Mouse (Mus musculus) megakaryocyte progenitor cell, adult 5-6 weeks (primary cell): ENCODE results near the gene Tmed4. TPM values are rescaled to one million over a fixed set of nuclear protein-coding genes. Genes with fewer than 3 reads are reported as not detected.
A peak's percentile ranks its signal among the peaks of the same experiment; 100 is the strongest.

Source experiments
- ATAC-seq: replicated peaks from 2 replicates; pipeline ENCODE4 v1.8.0; 2016; ENCODE audit warnings: mild to moderate bottlenecking, moderate TSS enrichment, inconsistent platforms; ENCODE audit not compliant: poor library complexity
- total RNA-seq, 2 experiments: library from RNA; stranded (forward) in 1 of 2; stranded (reverse) in 1 of 2; fragments of 157-497, 149-512 nt in 1 of 2; fragments of 200-1000 nt in 1 of 2; gene quantifications; 2 replicates each; pipeline versions ENCODE4 v1.2.3 to v1.2.4; 2015 to 2017

Tmed4 gene
- total RNA-seq (2015) (54.5 and 60.0 TPM in 2 replicates), total RNA-seq (2017) (54.8 and 63.7 TPM in 2 replicates)

DNA sequence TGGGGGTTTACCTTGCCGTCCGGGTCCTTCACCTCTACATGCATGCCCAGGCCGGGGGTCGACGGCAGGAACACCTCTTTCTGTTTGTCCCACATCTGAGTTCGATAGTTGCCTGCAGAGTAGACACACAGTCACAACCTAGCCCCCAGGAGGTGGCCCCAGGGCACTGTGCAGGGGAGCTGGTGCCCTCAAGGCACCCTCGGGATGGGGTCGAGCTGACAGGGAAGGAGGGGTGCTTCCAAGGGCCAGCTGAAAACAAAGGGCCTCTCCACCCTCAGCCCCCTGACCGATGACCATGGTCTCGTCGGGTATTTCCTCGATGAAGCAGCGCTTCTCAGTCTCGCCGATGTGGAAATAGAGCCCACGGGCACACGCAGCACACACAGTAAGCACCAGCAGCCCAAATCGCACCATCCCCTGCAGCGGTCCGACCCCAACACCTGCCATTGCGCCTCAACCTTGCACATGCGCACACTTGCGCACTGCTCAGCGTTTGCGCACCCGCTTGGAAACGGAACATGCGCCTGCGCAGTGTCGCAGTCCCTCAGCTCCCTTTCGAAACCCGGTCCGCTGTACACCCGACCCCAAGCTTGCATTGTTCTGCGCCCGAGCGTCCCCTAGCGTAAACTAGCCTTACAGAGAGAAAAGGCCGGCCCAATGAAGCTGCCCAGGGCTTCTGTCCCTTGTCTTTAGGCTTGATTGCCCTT, at the start of gene Tmed4:
Tmed4 (minus strand) TSS at position 484 of the 707 bp plus-strand sequence.
- ATAC-seq = peak; percentile 97

DNA sequence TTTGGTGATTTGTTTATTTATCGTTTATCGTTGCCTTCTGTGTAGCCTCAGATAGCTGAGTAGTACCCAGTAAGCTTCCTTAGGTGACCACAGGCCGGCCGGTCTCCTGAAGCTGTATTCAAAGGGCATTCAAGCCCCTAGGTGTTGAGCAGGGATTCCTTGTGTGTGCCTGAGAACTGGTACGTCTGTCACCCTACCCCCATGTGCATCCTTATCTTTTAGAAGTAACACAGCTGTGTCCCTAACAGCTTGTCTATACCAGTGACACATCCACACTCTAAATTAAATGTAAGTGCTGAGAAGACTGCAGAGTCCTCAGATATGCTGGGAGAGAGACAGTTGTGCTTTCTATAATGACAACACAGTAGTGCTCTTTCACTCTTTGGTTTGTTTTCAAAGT, 48.7 kb upstream of the Tmed4 start:
- ATAC-seq = peak; percentile 48; the same call in 1 of the 2 replicates

DNA sequence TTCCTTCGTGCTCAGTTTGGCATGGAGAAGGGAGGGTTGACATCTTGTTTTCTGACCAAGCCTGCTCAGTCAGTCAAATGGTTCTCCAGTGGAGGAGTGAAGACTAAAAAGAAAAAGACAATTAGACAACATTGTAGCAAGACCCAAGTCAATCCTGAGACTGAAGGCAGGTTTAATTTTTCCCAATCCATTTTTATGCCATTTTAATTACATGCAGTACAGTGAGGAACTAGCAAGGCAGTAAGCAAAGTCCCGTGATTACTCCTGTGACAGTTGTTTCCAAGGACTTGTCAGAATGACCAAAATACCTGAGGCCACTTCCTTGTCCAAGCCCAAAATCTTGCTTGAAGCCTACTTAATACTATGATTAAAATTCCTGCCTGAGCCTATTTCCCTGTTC, 47.4 kb upstream of the Tmed4 start:
- no peak for ATAC-seq

DNA sequence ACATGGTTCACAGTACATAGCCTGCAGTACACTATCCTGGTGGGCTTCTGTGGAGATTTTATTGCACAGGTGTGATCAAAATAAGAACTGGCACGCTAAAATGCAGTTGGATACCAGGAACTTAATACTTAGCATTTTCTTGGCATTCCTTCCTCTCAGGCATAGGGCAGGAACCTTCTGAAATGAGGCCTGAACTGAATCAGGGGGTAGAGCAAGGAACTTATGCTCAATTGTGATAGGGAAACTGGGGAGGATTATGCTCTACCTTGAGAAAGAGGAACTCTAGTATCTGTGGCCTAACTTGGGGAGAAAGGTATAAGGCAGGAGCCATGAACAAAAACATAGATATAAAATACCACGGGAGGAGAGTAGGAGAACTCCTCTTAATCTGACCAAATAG, 44.7 kb upstream of the Tmed4 start:
- no peak for ATAC-seq

DNA sequence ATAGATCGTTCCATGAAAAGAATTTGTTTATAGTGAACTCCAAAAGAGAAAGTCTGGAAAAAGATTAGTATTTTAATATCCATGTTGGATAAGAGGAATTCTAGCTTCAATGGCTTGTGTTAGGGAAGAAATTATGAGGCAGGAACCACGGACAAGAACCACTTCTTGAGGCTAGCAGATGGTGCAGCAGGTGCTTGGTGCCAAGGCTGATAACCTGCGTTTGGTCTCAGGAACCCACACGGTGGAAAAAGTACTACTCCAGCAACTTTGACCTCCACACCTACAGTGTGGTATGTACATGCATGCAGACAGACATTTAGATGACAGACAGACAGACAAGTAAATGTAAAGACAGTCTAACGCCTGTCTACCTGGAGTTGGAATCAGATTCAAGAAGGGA, 43.9 kb upstream of the Tmed4 start:
- no peak for ATAC-seq

DNA sequence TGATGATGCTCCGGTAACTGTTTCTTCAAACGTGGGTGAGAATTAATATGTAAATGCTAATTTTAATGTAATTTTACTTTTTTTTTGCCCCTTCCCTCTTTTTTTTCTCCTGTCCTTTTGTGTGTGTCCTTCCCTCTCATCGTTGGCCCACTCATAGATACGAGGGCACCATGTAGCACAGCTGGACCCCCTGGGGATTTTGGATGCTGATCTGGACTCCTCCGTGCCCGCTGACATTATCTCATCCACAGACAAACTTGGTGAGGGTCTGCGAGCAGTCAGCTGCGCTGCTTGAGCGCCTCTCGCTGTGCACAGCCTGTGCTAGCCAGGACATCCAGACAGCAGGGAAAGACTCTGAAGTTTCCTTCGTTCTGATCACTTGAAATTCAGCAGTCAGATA, 42.2 kb upstream of the Tmed4 start:
- ATAC-seq = no peak

DNA sequence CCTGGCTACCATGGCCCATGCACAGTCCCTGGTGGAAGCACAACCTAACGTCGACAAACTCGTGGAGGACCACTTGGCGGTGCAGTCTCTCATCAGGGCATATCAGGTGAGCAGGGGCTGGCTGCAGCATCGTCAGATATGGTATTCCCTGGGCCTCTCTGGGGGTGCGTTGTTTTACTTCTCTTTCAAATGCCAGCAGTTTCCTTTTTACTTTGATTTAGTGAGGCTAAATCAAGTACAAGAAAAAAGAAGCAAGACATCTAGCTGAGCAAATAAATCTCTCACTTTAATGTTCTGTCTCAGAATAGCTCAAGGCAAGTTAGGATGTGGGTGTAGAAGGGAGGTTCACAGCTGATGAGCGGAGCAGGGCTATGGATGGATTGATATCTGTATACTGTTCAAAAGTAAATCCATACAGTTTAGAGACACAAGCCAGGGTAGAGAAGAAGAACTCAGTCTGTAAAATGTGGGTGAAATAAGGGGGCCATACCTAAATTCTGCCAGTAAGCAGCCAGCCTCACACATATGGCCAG, 39.3 kb upstream of the Tmed4 start:
- no peak for ATAC-seq

DNA sequence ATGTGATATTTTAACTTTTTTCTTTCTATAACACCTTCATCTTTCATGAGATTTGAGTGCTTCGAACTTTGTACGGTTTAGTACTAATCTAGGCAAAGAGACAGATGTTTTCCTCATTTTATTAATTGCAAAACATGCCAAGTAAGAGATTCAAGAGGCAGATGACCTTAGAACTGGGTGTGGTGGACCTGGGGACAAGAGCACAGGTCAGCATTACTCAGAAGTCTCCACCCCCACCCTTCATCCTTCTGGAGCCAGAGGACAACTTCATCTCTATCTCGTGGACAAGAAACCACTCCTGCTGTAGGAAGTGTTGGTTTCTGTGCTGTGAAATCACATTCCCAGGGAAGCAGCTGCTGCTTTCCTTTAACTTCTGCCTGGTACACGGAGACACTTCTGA, 33.5 kb upstream of the Tmed4 start:
- no peak for ATAC-seq

DNA sequence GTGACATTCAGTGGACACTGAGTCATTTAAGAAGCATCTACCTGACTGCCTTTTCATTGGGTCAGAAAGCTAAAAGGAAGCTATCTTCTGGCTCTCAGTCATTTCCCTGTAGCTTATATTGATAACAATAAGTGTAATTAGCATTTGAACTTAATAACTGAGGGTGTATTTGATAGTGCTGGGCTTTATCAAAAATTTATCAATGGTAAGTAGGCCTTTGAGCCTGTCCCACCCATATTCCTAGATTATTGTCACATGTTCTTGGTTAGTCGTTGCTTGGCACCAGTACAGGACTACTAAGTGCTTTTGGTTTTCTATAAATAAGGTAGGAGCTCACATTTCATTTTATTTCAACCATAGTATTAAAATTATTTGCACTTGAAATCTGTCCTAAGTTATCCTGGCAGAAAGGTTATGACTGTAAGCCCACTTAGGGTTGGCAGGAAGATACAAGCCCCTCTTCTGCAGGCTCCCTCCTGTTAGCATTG, 31.3 kb upstream of the Tmed4 start:
- no peak for ATAC-seq

DNA sequence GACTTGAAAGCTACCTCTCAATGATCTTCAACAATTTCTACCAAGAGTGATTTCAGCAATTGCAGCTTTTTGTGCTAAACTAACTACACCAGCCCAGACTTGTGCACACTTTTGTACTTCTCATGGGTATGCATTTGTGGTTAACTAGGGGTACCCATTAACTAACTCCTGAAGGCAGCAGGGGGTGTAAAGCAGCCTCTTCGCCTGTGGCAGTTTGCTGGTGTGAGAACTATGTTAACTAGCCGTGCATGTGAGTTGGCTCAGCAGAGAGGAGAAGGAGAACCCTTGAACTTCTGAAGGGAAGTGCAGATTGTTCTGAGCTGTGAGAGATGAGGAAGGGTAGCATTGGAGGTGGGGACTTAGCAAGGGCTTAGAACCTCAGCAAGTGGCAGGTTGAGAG, 28.1 kb upstream of the Tmed4 start:
- ATAC-seq = no peak

DNA sequence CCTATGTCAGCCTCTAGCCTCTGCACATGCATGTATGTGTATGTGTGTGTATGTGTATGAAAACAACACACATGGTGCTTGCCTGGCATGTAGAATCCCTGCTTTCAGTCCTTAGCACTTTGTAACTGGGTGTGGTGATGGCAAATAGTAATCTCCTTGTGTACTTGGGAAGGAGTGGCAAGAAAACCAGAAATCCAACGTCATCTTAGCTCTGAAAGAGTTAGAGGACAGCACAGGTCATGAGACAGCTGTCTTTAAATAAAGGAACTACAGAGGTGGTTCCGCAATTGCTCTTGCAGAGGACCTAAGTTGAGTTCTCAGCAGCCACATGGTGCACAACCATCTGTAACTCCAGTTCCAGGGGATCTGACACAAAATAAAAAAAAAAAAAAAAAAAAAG, 24.8 kb upstream of the Tmed4 start:
- ATAC-seq = peak; percentile 83

DNA sequence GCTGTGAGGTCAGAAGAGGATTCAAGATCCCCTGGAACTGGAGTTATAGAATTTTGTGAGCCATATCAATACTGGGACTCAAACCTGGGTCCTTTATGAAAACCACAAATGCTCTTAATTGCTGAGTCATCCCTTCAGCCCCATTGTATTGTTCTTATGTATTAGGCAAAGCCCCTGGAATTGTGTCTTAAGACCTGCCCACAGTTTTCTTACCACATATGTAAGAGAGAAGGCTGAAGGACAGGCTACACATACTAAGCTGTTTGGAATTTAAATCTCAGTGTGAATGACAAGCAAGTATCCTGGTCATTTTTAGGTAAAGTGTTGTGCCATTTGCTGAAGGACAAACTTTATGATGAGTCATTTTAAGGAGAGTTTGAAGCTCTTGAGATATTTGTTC, 21.4 kb upstream of the Tmed4 start:
- no peak for ATAC-seq

DNA sequence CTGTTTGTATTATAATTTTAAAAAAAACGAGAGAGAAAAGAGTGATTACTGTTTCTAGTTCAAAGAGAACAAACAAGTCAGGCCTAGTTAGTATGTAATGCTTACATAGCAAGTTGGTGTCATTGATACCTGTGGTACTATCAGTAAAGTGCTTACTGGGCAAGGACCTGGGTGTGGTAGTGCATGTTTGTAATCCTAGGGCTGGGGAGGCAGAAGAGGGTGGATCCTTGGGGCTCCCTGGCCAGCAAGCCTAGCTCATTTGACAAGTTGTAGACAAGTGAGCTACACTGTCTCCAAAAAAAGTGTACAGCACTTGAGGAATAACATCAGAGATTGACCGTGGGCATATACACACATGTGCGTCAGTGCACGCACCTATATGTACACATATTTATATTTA, 20.0 kb upstream of the Tmed4 start:
- ATAC-seq = no peak

DNA sequence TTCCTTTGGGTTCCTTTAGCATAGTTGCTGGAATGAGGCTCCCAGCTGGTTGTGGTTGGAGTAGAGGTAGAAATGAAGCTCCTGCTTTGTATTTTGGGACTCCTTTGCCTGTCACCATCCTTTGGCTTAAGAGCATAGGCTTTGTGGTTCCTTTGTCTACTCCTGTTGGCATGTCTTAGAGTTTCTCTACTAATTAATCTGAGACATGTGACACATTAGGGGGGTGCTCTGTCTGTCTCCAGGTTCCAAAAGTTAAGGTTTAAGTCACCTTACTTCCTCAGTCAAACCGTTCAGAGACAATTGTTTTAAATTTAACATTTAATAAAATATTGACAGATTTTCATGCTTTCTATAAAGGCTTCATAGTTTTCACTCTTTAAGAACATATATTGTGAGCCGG, 18.9 kb upstream of the Tmed4 start:
- ATAC-seq = no peak

DNA sequence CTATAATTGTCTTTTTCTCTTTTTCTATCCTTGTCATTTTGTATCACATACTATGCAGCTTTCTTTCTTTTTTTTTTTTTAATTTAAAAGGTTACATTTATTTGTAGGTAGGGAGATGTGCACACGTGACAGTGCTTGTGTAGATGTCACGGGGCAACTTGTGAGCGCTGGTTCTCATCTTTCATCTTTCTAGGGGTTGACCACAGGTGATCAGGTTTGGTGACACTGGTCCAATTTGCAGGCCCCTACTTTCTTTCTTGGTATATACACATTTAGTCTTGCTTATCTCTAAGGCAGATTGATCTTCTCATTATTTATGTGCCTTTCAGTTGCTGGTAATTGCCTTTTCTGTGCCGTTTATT, 18.3 kb upstream of the Tmed4 start:
- ATAC-seq = no peak

DNA sequence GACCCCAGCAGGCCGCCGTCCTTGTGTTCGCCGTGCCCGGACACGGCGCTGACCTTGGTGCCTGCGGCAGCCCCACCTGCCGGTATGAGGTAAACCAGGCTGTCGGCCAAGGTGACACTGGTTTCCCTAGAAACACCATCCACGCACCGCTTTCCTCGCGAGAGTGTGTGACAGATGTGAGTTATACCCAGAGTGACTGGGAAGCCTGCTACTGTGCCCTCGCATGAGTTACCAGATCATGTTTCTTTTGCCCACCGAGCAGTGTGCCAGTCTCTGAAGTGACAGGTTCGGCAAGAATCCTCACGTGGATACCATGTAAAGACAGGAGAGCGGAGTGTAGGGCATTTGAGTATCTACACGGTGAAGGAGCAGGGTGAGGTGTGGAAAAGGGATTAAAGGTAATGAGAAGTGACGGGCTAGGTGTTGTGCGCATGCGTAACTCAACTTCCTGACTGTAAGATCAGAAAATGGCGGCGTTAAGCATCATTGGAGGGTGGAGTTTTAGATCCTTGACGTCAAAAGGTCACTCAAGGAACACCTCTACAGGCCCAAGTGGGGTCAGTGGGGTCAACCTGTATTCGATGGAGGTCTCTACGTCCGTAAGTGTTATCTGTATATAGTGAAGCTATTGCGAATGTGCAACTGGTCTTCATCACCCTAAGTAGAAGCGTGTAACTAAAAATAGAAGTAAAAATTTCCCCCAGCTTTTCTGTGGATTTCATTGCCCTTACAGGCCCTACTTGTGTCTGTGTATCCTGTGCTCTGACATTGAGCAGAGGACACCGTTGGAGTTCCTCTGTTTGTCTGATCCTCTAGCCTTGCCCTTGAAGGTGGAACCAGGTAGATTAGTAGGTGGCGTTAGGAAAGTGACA, 17.7 kb upstream of the Tmed4 start:
- ATAC-seq = peak; percentile 44

DNA sequence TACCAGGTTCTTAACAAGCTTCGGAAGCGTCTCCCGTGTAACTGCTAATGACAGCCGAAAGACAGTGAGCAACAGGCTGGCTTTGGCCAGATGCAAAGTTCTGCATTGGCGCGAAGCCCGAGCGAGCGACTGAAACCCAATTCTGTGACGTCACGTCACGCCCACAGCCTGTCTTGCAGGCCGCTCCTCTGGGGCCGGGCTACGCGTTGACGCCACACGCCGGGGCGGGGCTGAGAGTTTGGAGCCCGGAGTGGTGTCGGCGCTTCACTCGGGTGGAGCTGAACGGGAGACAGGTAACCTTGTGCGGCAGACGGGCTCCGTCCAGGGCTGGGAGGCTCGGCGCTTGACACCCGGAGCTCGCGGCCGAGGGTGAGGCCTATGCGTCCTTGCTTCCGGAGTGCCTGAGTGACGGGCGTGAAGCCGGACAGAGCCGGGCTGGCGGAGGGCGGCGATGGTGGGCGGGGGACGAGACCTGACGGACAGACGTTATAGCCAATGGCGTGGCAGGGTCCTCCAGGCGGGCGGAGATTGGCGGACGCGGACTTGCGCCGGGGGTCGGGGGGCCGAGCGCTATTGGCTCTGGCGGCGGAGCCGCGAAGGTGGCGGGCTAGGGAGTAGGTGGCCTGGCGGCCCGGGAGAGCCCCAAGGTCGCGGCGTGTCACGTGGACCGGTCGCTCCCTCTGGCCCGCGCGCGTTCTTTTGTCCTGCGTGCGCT, 16.9 kb upstream of the Tmed4 start, which contains the start of gene Ogdh:
Ogdh (plus strand) TSS at position 233 of the 715 bp plus-strand sequence.
- ATAC-seq = peak; percentile 88

DNA sequence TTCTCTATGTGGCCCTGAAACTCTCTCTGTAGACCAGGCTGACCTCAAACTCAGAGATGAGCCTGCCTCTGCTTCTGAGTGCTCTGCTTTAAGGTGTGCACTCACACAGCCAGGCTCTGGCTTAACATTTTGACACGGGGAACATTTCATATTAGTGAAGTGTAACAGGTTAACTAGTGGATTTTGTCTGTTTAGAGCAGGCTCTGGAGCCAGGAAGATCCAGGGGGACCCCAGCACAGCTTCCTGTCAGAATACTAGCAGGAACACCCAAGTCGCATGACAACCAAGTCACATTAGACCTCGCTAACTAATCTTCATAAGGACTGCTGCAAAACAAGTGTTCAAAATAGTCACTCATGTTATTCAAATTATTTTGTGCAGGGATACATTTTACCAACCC, 16.2 kb upstream of the Tmed4 start:
- ATAC-seq = no peak

DNA sequence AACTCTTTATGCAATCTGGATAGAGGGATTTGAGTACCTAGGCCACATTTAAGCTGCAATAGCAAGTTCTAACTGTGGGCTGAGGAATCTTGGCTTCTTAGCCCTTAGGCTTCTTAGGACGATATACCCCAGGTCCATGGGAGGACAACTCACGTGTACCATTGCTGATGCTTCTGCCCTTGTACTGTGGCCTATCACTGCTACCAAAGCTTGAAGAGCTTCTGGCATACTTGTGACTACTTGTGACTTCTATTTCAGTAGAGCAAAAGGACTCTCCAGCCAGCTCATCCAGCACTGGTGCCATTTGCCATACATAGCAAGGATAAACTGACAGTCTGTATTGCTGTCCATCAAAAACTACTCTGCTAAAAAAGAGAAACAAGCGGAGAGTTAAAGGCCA, 15.5 kb upstream of the Tmed4 start:
- ATAC-seq = no peak

DNA sequence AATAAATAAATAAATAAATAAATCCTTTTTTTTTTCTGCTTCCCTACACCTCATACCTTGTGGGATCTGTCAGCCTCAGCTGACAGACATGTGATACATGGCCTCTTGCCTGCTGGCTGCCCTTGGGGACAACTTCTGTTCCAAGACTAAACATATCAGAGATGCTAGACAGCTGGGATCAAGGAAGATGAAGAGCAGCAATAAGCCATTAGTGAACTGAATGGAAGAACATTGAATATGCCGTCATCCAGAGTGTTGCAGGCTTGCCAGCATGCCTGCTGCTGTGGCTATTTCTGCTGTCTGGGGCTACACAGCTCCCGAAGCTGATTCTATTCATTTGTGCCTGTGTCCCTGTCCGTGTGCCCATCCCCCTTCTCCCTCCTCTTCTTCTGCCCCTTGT, 8.3 kb upstream of the Tmed4 start:
- ATAC-seq = no peak

DNA sequence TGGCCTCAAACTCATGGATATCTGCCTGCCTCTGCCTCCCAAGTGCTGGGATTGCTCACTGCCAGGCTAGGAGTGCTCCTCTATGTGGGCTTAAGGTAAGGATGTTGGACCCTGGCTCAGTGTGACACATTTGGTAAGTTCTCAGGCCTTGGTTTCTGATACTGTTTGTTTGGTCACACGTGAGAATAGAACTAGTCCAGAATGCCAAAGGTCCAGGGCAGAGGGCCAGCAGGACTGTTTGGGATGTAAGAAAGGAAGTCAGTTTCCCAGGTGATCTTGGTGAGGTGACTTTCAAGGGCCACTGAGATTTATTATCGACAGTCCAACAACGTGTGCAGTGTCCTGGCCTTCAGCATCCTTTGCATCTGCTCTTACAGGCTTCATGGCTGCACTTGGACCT, 1.8 kb upstream of the Tmed4 start:
- ATAC-seq = no peak
